Mouse (Mus musculus) limb, embryonic 13.5 days (tissue): ENCODE data around the gene Trp53bp2. TPM values are rescaled to one million over a fixed set of nuclear protein-coding genes. Genes with fewer than 3 reads are reported as not detected.

Experiments
- ATAC-seq: fragments of 200-750 bp; cut with Nextera tagmentation; 2 replicates; pipeline ENCODE4 v1.8.0; 2017; ENCODE audit warnings: low read depth, moderate number of reproducible peaks, moderate TSS enrichment; ENCODE audit not compliant: low FRiP score
- H3K27ac ChIP-seq: fragments of 300-500 bp; sonication (generic); 2 replicates; pipeline ENCODE4 v1.5.1; 2015; ENCODE audit warnings: inconsistent platforms, mild to moderate bottlenecking, moderate library complexity
- H3K27me3 ChIP-seq: fragments of 300-500 bp; sonication (generic); 2 replicates; pipeline ENCODE4 v1.6.1; 2015; ENCODE audit warnings: mild to moderate bottlenecking, inconsistent platforms
- H3K36me3 ChIP-seq: fragments of 300-500 bp; sonication (generic); 2 replicates; pipeline ENCODE4 v1.6.1; 2015; ENCODE audit warnings: inconsistent platforms, mild to moderate bottlenecking, moderate library complexity
- H3K4me1 ChIP-seq: fragments of 300-500 bp; sonication (generic); 2 replicates; pipeline ENCODE4 v1.6.1; 2015; ENCODE audit warnings: inconsistent platforms
- H3K4me2 ChIP-seq: fragments of 300-500 bp; sonication (generic); replicated peaks from 2 replicates; pipeline ENCODE4 v1.6.1; 2015; ENCODE audit warnings: inconsistent platforms, mild to moderate bottlenecking, moderate library complexity
- H3K4me3 ChIP-seq: fragments of 300-500 bp; sonication (generic); 2 replicates; pipeline ENCODE4 v1.5.1; 2015; ENCODE audit warnings: moderate library complexity, mild to moderate bottlenecking, inconsistent platforms
- H3K9ac ChIP-seq: fragments of 300-500 bp; sonication (generic); 2 replicates; pipeline ENCODE4 v1.6.1; 2015; ENCODE audit warnings: mild to moderate bottlenecking, inconsistent platforms
- H3K9me3 ChIP-seq: fragments of 300-500 bp; sonication (generic); 2 replicates; pipeline ENCODE4 v1.6.1; 2016; ENCODE audit warnings: inconsistent platforms
- WGBS: fragments of 180-500 bp; shearing (Covaris S2); methylation state at CpG from one replicate; pipeline ENCODE4 v1.1.7; 2015; 5-methylcytosine and 5-hydroxymethylcytosine counted together
- polyA plus RNA-seq: library from polyadenylated mRNA; unstranded; fragments of >200 nt; fragmentation: Nextera tagmentation; extraction: Ambion mirVana; gene quantifications from 2 replicates; pipeline ENCODE4 v1.2.1, GENCODE M21; 2015

Gene Trp53bp2
- polyA plus RNA-seq, 1 experiment from 2014 or later = 25.1 TPM

DNA sequence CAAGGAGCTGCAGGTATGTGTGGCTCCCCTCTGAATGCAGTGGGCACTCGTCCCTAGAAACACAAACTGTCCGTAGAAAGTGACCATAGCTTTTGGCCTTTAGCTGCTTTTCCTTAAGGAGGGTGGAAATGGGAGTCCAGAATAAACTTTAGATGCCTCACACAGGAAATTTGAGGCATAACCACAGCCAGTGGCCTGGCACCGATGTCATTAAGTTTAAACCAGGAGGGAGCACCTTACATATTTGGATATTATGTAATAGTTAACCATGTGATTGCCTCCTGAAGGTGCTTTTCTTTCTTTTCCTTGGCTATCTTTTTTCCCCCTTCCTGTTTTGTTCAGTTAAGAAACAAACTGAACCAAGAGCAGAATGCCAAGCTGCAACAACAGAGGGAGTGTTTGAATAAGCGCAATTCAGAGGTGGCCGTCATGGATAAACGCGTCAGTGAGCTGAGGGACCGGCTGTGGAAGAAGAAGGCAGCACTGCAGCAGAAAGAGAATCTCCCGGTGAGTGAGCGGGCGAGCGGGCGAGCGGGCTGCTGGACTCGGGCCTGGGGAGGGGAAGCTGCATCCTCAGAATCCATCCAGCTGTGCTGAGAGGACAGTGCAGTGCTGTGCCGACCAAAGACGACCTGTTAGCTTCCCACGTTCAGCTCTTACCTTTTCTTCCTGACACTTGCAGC is 33.0 kb downstream of the Trp53bp2 start:
- Histone ChIP-seq H3K27me3 (no peaks in the 10 kb centered on the region), H3K4me1 (0 out of 2 replicates have a peak, but pooled peaks cover 3% of the 10 kb centered on the region), H3K36me3 (peaks cover 86% of the 10 kb centered on the region), H3K9me3 (no peaks in the 10 kb centered on the region), H3K4me3 (no peak overlapping the region), H3K9ac (no peak overlapping the region), H3K4me2 (no peak overlapping the region), H3K27ac (no peak overlapping the region)
- WGBS = 87% methylated on average over 18 of the region's 18 CpGs
- no peak for ATAC-seq

DNA sequence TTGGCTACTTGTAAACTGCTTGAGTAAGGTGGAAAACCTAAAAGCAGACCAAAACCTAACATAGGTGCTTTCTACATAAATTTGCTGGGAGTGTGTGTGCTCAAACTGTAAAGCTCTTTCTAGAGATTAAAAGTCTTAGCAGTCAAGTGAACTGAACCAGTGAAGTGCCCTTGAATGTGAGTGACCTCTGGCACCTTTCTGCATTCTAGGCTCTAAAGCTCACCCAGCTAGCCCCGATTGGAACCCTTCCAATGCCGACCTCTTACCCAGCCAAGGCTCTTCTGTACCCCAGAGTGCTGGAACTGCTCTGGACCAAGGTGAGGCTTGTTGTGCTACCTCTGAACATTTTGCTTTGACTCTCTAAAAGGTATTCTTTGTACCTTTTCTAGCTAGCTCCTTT is 35.1 kb downstream of the Trp53bp2 start:
- no peak overlapping the region for H3K9ac ChIP-seq
- no peaks in the 10 kb centered on the region for H3K27me3 ChIP-seq
- 0 out of 2 replicates have a peak, but pooled peaks cover 3% of the 10 kb centered on the region for H3K4me1 ChIP-seq
- peaks cover 89% of the 10 kb centered on the region for H3K36me3 ChIP-seq
- no peak overlapping the region for H3K4me2 ChIP-seq
- no peak for ATAC-seq
- no peak overlapping the region for H3K4me3 ChIP-seq
- 87% methylated on average over 2 of the region's 2 CpGs for WGBS
- no peaks in the 10 kb centered on the region for H3K9me3 ChIP-seq
- no peak overlapping the region for H3K27ac ChIP-seq

DNA sequence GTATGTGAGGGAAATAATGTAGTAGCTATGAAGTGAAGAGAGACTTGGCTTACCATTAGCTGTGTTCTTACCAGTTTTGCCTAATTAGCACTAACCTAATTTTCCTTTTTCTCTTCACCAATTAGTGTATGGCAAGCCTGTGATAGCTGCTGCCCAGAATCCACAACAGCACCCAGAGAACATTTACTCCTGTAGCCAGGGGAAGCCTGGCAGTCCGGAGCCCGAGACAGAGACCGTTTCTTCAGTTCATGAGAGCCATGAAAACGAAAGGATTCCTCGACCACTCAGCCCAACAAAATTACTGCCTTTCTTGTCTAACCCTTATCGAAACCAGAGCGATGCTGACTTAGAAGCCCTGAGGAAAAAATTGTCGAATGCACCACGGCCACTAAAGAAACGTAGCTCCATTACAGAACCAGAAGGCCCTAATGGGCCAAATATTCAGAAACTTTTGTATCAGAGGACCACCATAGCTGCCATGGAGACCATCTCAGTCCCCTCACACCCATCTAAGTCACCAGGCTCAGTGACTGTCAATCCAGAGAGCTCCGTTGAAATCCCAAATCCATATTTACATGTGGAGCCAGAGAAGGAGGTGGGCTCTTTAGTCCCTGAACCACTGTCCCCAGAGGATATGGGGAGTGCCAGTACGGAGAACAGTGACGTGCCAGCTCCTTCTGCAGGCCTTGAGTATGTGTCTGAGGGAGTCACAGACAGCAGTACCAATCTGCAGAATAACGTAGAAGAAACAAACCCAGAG is 39.5 kb downstream of the Trp53bp2 start:
- Histone ChIP-seq H3K27me3 (no peaks in the 10 kb centered on the region), H3K9me3 (no peaks in the 10 kb centered on the region), H3K4me3 (no peak overlapping the region), H3K27ac (no peak overlapping the region), H3K36me3 (peaks cover 69% of the 10 kb centered on the region), H3K9ac (no peak overlapping the region), H3K4me2 (no peak overlapping the region), H3K4me1 (no peaks in the 10 kb centered on the region)
- ATAC-seq = no peak
- WGBS = 96% methylated on average over 14 of the region's 14 CpGs

DNA sequence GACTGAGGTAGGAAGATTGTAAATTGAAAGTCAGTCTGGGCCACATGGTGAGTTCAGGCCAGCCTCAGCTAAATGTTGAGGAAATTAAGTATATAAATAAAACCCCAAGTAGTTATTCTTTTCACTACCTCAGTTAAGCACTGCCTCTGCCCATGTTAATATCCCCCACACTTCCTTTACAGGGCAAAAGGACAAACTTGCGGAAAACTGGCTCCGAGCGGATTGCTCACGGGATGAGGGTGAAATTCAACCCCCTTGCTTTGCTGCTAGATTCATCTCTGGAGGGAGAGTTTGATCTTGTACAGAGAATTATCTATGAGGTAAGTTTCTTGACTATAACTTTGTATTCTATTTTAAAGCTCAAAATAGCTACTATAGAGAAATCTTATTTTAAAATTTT is 43.5 kb downstream of the Trp53bp2 start:
- 70% methylated on average over 4 of the region's 4 CpGs for WGBS
- H3K27me3 ChIP-seq = no peaks in the 10 kb centered on the region

DNA sequence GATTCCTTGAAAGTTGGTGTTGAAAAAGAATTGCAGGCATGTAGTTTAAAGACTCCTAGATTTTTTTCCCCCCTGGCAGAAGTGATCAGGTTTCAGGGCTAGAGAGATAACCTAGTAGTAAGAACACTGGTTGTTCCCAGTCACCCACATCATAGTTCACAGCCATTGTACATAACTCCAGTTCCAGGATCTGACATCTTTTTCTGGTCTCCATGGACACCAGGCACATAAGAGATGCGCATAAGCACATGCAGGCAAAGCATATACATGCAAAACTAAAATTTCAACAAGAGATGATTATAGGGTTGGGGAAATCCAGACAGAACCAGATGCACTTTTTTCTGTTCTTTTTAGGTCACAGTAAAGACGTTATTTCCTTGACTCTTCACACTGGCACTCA is 46.1 kb downstream of the Trp53bp2 start:
- Histone ChIP-seq H3K9ac (no peak overlapping the region), H3K9me3 (no peaks in the 10 kb centered on the region), H3K36me3 (peaks cover 62% of the 10 kb centered on the region), H3K27ac (no peak overlapping the region), H3K4me1 (no peaks in the 10 kb centered on the region), H3K4me3 (no peak overlapping the region), H3K27me3 (no peaks in the 10 kb centered on the region), H3K4me2 (no peak overlapping the region)
- ATAC-seq = no peak
- 92% methylated on average over 2 of the region's 2 CpGs for whole genome bisulfite sequencing

More for the DNA sequence above, 43.5 kb downstream of the Trp53bp2 start:
- no peak for ATAC-seq
- H3K4me2 ChIP-seq = no peak overlapping the region
- peaks cover 66% of the 10 kb centered on the region for H3K36me3 ChIP-seq
- no peak overlapping the region for H3K27ac ChIP-seq
- no peaks in the 10 kb centered on the region for H3K4me1 ChIP-seq
- H3K9me3 ChIP-seq = no peaks in the 10 kb centered on the region
- no peak overlapping the region for H3K9ac ChIP-seq
- H3K4me3 ChIP-seq = no peak overlapping the region

DNA sequence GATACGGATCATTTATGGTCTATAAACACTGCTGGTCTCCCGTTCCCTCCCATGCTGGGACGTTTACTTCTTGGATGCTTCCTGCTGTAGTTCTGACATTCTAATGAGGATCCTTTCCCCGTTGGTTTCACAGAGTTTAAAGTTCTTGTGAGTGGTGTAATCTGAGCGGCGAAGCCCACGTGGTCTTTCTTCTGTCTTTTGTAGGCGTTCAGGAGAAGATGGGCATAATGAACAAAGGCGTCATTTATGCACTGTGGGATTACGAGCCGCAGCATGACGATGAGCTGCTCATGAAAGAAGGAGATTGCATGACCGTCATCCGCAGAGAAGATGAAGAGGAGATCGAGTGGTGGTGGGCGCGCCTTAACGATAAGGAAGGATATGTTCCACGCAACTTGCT is 49.6 kb downstream of the Trp53bp2 start:
- H3K4me3 ChIP-seq = no peak overlapping the region
- 76% methylated on average over 19 of the region's 19 CpGs for WGBS
- ATAC-seq = no peak
- H3K27ac ChIP-seq = no peak overlapping the region
- H3K27me3 ChIP-seq = no peaks in the 10 kb centered on the region
- H3K9me3 ChIP-seq = no peaks in the 10 kb centered on the region
- H3K36me3 ChIP-seq = peaks cover 80% of the 10 kb centered on the region
- H3K9ac ChIP-seq = no peak overlapping the region
- no peaks in the 10 kb centered on the region for H3K4me1 ChIP-seq
- H3K4me2 ChIP-seq = no peak overlapping the region

DNA sequence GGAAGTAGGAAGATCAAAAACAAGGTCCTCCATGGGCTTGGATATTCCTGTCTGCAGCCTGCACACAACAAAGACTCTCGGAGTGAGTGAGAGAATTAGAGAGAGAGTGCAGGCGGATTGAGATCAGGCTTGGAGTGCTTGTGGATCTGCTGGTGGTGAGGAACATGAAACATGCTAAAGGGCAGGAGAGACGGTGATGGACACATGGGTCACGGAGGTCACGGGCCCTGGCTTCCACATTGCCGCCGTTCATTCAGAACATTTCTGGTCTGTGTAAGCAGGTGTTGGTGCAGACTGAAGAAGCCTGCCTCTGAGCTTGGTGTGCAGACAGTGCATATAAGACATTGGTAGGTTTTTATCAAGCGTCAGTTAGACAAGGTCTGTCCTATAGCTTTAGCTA is 50.5 kb downstream of the Trp53bp2 start:
- H3K4me1 ChIP-seq = no peaks in the 10 kb centered on the region
- no peak for ATAC-seq

DNA sequence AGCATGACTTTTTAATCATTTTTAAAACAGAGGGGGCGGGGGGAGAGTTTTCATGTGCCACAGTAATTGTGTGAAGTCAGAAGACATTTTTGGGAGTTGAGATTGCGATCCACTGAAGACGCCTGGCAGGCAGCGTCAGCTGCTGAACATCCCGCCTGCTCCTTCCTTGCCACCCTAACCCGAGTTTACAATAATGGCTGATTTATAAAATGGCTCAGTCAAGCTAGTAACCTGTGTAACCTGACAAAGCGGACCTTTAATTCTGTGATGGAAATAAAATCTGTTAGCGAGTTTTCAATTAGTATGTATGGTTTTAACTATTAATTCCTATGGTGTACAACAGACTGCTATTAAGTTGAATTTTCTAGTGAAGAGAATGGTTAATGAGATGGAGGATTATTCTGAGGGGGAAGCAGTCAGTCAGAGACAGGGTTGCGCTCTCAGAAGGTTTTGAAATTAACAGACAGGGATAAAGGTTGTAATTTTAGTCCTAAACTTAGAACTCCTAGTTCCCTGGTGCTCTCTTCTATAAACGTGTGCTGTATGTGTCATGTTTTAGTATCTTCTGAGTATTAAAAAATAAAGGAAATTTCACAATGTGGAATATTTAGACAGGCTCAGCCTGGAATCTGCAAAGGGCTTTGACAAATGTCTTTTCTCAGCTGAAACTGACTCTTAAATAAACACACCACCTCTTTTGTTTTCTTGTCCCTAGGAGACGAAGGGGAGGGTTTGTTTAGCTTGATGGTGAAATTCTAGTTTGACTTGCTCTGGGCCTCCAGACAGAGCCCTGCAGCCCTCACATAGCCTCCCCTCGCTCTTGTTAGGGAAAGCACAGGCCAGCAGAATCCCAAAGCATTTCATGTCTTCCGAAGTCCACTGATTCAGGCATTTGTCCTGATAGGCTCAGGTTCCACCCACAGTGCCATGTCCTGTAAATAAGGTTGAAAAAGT is 51.6 kb downstream of the Trp53bp2 start:
- WGBS = 83% methylated on average over 13 of the region's 13 CpGs
- Histone ChIP-seq H3K9me3 (no peaks in the 10 kb centered on the region), H3K27me3 (no peaks in the 10 kb centered on the region), H3K4me3 (no peak overlapping the region), H3K4me1 (0 out of 2 replicates have a peak, but pooled peaks cover 5% of the 10 kb centered on the region), H3K4me2 (no peak overlapping the region), H3K36me3 (peaks cover 65% of the 10 kb centered on the region), H3K27ac (no peak overlapping the region), H3K9ac (no peak overlapping the region; the same call in 1 of the 2 replicates)
- ATAC-seq = no peak

More for the DNA sequence above, 50.5 kb downstream of the Trp53bp2 start:
- Histone ChIP-seq H3K9ac (no peak overlapping the region), H3K4me3 (no peak overlapping the region), H3K27me3 (no peaks in the 10 kb centered on the region), H3K36me3 (peaks cover 76% of the 10 kb centered on the region), H3K4me2 (no peak overlapping the region), H3K9me3 (no peaks in the 10 kb centered on the region), H3K27ac (no peak overlapping the region)
- WGBS = 92% methylated on average over 8 of the region's 8 CpGs

DNA sequence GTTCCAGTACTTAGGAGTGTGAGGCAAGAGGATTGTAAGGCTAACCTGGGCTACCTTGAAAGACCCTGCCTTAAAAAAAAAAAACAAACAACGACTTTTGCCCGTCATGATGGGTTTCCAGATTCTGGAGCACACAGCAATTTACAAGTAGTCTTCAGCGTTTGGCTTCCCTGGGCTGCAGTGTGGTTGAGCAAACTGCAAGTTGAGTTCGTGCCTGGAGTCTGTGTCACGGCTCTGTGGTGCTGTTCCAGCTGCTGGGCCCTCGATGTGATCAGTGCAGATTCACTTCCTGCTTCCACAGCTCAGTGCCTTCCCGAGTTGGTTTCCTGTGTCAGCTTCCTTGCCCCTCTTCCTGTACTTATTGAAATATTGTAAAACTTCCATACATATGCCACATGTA is 52.3 kb downstream of the Trp53bp2 start:
- no peak overlapping the region for H3K9ac ChIP-seq

DNA sequence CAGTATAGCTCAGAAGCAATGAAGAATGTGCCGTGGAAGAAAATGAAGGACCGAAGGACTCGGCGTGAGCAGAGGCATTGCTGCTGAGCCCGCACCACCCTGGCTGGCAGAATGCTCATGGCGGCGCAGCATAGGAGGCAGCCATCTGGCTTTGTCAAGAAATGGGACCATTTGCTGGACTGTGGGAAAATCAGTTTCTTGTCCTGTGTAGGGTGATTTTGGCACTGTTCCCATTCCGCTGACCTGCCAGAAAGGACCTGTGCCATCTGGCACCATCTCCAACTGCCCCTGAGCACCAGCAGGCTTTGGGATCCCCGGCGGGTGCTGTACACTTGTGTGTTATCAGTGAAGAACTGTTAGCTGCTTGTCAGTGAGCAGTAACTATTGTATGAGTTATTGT is 52.8 kb downstream of the Trp53bp2 start:
- no peak overlapping the region for H3K4me2 ChIP-seq
- no peak overlapping the region for H3K27ac ChIP-seq
- H3K4me3 ChIP-seq = no peak overlapping the region
- no peak overlapping the region for H3K9ac ChIP-seq
- peaks cover 62% of the 10 kb centered on the region for H3K36me3 ChIP-seq
- no peaks in the 10 kb centered on the region for H3K9me3 ChIP-seq
- H3K27me3 ChIP-seq = no peaks in the 10 kb centered on the region
- ATAC-seq = no peak
- 97% methylated on average over 10 of the region's 10 CpGs for WGBS
- H3K4me1 ChIP-seq = 0 out of 2 replicates have a peak, but pooled peaks cover 5% of the 10 kb centered on the region

More for the DNA sequence above, 52.3 kb downstream of the Trp53bp2 start:
- WGBS = 78% methylated on average over 7 of the region's 7 CpGs
- Histone ChIP-seq H3K9me3 (no peaks in the 10 kb centered on the region), H3K27ac (no peak overlapping the region), H3K36me3 (peaks cover 61% of the 10 kb centered on the region), H3K4me3 (no peak overlapping the region), H3K4me2 (no peak overlapping the region), H3K4me1 (0 out of 2 replicates have a peak, but pooled peaks cover 5% of the 10 kb centered on the region), H3K27me3 (no peaks in the 10 kb centered on the region)
- no peak for ATAC-seq

DNA sequence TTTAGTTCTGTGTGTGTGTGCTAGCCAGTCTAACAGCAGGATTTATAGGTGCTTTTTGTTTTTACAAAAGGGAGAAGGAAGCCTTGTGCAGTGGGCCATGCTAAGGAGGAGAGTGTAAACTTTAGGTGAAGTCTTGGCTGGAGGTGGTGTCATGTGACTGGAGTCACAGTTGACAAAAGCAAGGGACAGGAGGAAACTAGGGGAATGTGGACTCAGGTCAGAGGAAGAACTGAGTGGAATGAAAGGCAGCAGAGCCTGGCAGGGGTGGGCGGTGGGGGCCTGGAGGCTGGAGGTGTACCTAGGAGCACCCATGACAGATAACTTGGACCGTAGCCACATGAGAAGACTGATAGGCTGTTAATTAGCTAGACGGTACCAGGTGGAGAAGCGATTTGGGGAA is 56.3 kb downstream of the Trp53bp2 start:
- no peak overlapping the region for H3K27ac ChIP-seq
- no peak overlapping the region for H3K9ac ChIP-seq
- H3K9me3 ChIP-seq = no peaks in the 10 kb centered on the region
- H3K27me3 ChIP-seq = no peaks in the 10 kb centered on the region
- H3K36me3 ChIP-seq = peaks cover 72% of the 10 kb centered on the region
- 83% methylated on average over 4 of the region's 4 CpGs for WGBS
- no peak for ATAC-seq
- no peak overlapping the region for H3K4me2 ChIP-seq
- H3K4me3 ChIP-seq = no peak overlapping the region
- H3K4me1 ChIP-seq = 0 out of 2 replicates have a peak, but pooled peaks cover 5% of the 10 kb centered on the region
